Mouse (Mus musculus) heart, embryonic 15.5 days (tissue): Measurements from ENCODE around the gene Gm5741. TPM values are rescaled to one million over a fixed set of nuclear protein-coding genes. Genes with fewer than 3 reads are reported as not detected.

Source experiments
- ATAC-seq: fragments of 200-750 bp; cut with Nextera tagmentation; replicated peaks from 2 replicates; pipeline ENCODE4 v1.8.0; 2017; ENCODE audit warnings: low read depth, moderate TSS enrichment; ENCODE audit not compliant: insufficient number of reproducible peaks, insufficient read depth, low FRiP score
- H3K27ac ChIP-seq: fragments of 300-500 bp; sonication (generic); 2 replicates; pipeline ENCODE4 v1.5.1; 2015; ENCODE audit warnings: mild to moderate bottlenecking, inconsistent platforms
- H3K27me3 ChIP-seq: fragments of 300-500 bp; sonication (generic); 2 replicates; pipeline ENCODE4 v1.6.1; 2015; ENCODE audit warnings: inconsistent platforms
- H3K36me3 ChIP-seq: fragments of 300-500 bp; sonication (generic); 2 replicates; pipeline ENCODE4 v1.6.1; 2015; ENCODE audit warnings: mild to moderate bottlenecking, inconsistent platforms
- H3K4me1 ChIP-seq: fragments of 300-500 bp; sonication (generic); replicated peaks from 2 replicates; pipeline ENCODE4 v1.6.1; 2015; ENCODE audit warnings: inconsistent platforms
- H3K4me2 ChIP-seq: fragments of 300-500 bp; sonication (generic); 2 replicates; pipeline ENCODE4 v1.6.1; 2015; ENCODE audit warnings: inconsistent platforms, mild to moderate bottlenecking, moderate library complexity
- H3K4me3 ChIP-seq: fragments of 300-500 bp; sonication (generic); 2 replicates; pipeline ENCODE4 v1.5.1; 2015; ENCODE audit warnings: mild to moderate bottlenecking, inconsistent platforms
- H3K9ac ChIP-seq: fragments of 300-500 bp; sonication (generic); 2 replicates; pipeline ENCODE4 v1.6.1; 2015; ENCODE audit warnings: mild to moderate bottlenecking, inconsistent platforms
- H3K9me3 ChIP-seq: fragments of 300-500 bp; sonication (generic); replicated peaks from 2 replicates; pipeline ENCODE4 v1.6.1; 2016; ENCODE audit warnings: inconsistent platforms
- WGBS: fragments of 180-500 bp; shearing (Covaris S2); methylation state at CpG from one replicate; pipeline ENCODE4 v1.1.7; 2015; ENCODE audit warnings: mixed read lengths; 5-methylcytosine and 5-hydroxymethylcytosine counted together
- polyA plus RNA-seq: library from polyadenylated mRNA; unstranded; fragments of >200 nt; fragmentation: Nextera tagmentation; extraction: Ambion mirVana; gene quantifications from 2 replicates; pipeline ENCODE4 v1.2.1, GENCODE M21; 2015

Gene Gm5741
- polyA plus RNA-seq, 1 experiment from 2014 or later: not detected

DNA sequence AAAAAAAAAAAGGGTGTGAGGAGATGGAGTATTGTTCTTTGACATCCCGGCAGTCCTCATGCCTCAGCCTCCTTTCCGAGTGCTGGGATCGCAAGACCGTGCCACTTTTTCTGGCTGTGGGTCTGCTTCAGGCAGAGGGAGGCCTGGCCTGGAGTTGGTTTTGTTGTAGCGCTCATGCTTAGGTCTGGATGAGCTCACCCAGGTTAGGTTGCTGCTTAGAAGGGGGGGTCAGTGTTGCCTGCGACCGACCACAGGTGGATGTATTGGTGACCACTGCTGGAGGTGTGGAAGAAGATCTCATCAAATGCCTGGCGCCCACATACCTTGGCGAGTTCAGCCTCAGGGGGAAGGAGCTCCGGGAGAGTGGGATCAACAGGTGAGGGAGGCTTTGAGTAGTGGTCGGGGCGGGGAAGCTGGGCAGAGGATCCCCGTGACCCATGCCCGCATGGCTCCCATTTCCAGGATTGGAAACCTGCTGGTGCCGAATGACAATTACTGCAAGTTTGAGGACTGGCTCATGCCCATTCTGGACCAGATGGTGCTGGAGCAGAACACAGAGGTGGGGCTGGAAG, 5.3 kb upstream of the Gm5741 start:
- H3K4me1 ChIP-seq: peaks cover 13% of the 10 kb centered on the region
- H3K27ac ChIP-seq: no peak overlapping the region
- no peaks in the 10 kb centered on the region for H3K9me3 ChIP-seq
- 84% methylated on average over 15 of the region's 15 CpGs for WGBS
- H3K4me2 ChIP-seq: no peak overlapping the region
- ATAC-seq: no peak
- H3K27me3 ChIP-seq: no peaks in the 10 kb centered on the region
- no peak overlapping the region for H3K9ac ChIP-seq
- H3K4me3 ChIP-seq: no peak overlapping the region
- H3K36me3 ChIP-seq: peaks cover 31% of the 10 kb centered on the region

- Histone ChIP-seq H3K36me3 (peaks cover 31% of the 10 kb centered on the region), H3K4me2 (peak overlapping the region; percentile 82), H3K4me3 (peak overlapping the region; percentile 83), H3K27ac (peak overlapping the region; percentile 94), H3K4me1 (peaks cover 13% of the 10 kb centered on the region), H3K9me3 (no peaks in the 10 kb centered on the region), H3K9ac (peak overlapping the region; percentile 81), H3K27me3 (no peaks in the 10 kb centered on the region)
- 32% methylated on average over 9 of the region's 9 CpGs for WGBS
- ATAC-seq: no peak
Measured at GRCm38 (mm10) chr8:85072364-85072929, 4.7 kb upstream of the Gm5741 start.

GRCm38 (mm10) chr8:85071514-85072281, 3.9 kb upstream of the Gm5741 start, which contains the start of gene Dhps:
Gene Dhps (plus strand): TSS chr8:85071757.
- peak within 1 kb of the TSS; percentile 81 for H3K9ac ChIP-seq
- peak; percentile 84 for ATAC-seq
- peaks cover 13% of the 10 kb centered on the region for H3K4me1 ChIP-seq
- no peaks in the 10 kb centered on the region for H3K27me3 ChIP-seq
- H3K27ac ChIP-seq: peak within 1 kb of the TSS; percentile 94
- peak within 1 kb of the TSS; percentile 82 for H3K4me2 ChIP-seq
- WGBS: under 1% methylated on average over 68 of the region's 68 CpGs
- H3K36me3 ChIP-seq: peaks cover 29% of the 10 kb centered on the region
- H3K9me3 ChIP-seq: no peaks in the 10 kb centered on the region
- peak within 1 kb of the TSS; percentile 83 for H3K4me3 ChIP-seq

GRCm38 (mm10) chr8:85071041-85071440, 3.3 kb upstream of the Gm5741 start:
- no peak for ATAC-seq

GRCm38 (mm10) chr8:85067155-85067554, 627 bp downstream of the Gm5741 start:
- Histone ChIP-seq H3K4me1 (peaks cover 4% of the 10 kb centered on the region), H3K9me3 (no peaks in the 10 kb centered on the region), H3K9ac (no peak overlapping the region), H3K27me3 (no peaks in the 10 kb centered on the region), H3K36me3 (peaks cover 8% of the 10 kb centered on the region; the same call in 1 of the 2 replicates), H3K4me2 (no peak overlapping the region), H3K4me3 (no peak overlapping the region), H3K27ac (no peak overlapping the region)
- WGBS: 93% methylated on average over 2 of the region's 2 CpGs
- no peak for ATAC-seq

More at GRCm38 (mm10) chr8:85071041-85071440, 3.3 kb upstream of the Gm5741 start:
- H3K4me1 ChIP-seq: peaks cover 13% of the 10 kb centered on the region
- peak overlapping the region; percentile 83 for H3K4me3 ChIP-seq
- H3K4me2 ChIP-seq: peak overlapping the region; percentile 82
- no peaks in the 10 kb centered on the region for H3K27me3 ChIP-seq
- WGBS: 86% methylated on average over 5 of the region's 5 CpGs
- H3K27ac ChIP-seq: peak overlapping the region; percentile 94
- H3K36me3 ChIP-seq: peaks cover 29% of the 10 kb centered on the region
- no peak overlapping the region for H3K9ac ChIP-seq
- no peaks in the 10 kb centered on the region for H3K9me3 ChIP-seq

DNA sequence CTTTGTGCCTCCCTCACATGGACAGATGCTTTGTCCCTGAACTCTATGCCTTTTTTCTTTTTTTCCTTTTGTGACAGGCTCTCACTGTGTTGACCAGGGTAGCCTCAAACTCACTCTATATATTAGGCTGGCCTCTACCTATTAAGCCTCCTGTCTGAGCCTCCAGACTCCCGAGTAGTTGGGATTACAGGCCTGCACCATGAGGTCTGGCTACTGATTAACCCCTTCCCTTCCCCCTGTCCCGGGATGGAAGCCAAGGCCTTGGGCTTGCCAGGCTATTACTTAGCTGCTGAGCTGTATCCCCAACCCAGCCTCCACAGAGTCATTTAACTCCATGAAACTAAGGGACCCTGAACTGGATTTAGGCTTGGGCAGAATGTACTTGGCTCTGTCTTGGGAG, 2.6 kb downstream of the Gm5741 start:
- Histone ChIP-seq H3K4me3 (no peak overlapping the region), H3K4me1 (peaks cover 18% of the 10 kb centered on the region), H3K9ac (no peak overlapping the region), H3K36me3 (peaks cover 8% of the 10 kb centered on the region; the same call in 1 of the 2 replicates), H3K27ac (no peak overlapping the region), H3K9me3 (no peaks in the 10 kb centered on the region), H3K27me3 (no peaks in the 10 kb centered on the region), H3K4me2 (no peak overlapping the region)
- no peak for ATAC-seq
- 56% methylated on average over 2 of the region's 2 CpGs for WGBS

GRCm38 (mm10) chr8:85062603-85063002, 5.2 kb downstream of the Gm5741 start:
- Histone ChIP-seq H3K4me3 (no peak overlapping the region), H3K4me2 (no peak overlapping the region), H3K9me3 (no peaks in the 10 kb centered on the region), H3K4me1 (peaks cover 19% of the 10 kb centered on the region), H3K9ac (no peak overlapping the region), H3K27ac (no peak overlapping the region), H3K36me3 (peaks cover 8% of the 10 kb centered on the region; the same call in 1 of the 2 replicates), H3K27me3 (no peaks in the 10 kb centered on the region)
- WGBS: 87% methylated on average over 4 of the region's 4 CpGs
- ATAC-seq: no peak

GRCm38 (mm10) chr8:85059879-85060616, 7.7 kb downstream of the Gm5741 start, which contains the start of gene Fbxw9:
Gene Fbxw9 (plus strand): TSS chr8:85060055.
- H3K9me3 ChIP-seq: no peaks in the 10 kb centered on the region
- H3K9ac ChIP-seq: peak within 1 kb of the TSS; percentile 73
- peaks cover 15% of the 10 kb centered on the region for H3K36me3 ChIP-seq
- H3K27ac ChIP-seq: no peak within 1 kb of the TSS
- peak; percentile 86 for ATAC-seq
- no peaks in the 10 kb centered on the region for H3K27me3 ChIP-seq
- H3K4me3 ChIP-seq: peak within 1 kb of the TSS; percentile 83
- H3K4me2 ChIP-seq: peak within 1 kb of the TSS; percentile 96
- under 1% methylated on average over 53 of the region's 53 CpGs for WGBS
- H3K4me1 ChIP-seq: peaks cover 19% of the 10 kb centered on the region

DNA sequence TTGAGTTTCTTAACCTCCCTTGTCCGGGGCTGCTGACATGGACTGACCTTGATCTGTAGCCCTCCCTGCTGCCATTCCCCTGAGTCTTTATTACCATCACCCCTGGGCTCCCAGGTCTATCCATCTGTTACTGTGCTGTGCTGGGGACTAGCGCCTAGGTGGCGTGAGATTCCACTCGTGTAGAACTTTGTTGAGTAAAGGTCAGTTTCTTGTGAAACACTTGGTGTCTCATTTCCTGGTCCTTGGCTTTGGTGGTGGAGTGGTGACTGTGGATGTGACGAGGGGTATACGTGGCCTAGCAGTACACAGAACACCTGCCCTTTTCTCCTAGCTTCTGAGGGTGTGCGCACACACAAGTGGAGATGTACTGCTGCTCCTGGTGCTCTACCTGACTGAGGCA, 10.4 kb downstream of the Gm5741 start:
- H3K4me2 ChIP-seq: no peak overlapping the region
- H3K9ac ChIP-seq: no peak overlapping the region
- H3K9me3 ChIP-seq: no peaks in the 10 kb centered on the region
- no peak overlapping the region for H3K4me3 ChIP-seq
- no peak for ATAC-seq
- H3K27me3 ChIP-seq: no peaks in the 10 kb centered on the region
- H3K36me3 ChIP-seq: peaks cover 42% of the 10 kb centered on the region
- peaks cover 19% of the 10 kb centered on the region for H3K4me1 ChIP-seq
- WGBS: 74% methylated on average over 7 of the region's 7 CpGs
- H3K27ac ChIP-seq: no peak overlapping the region

DNA sequence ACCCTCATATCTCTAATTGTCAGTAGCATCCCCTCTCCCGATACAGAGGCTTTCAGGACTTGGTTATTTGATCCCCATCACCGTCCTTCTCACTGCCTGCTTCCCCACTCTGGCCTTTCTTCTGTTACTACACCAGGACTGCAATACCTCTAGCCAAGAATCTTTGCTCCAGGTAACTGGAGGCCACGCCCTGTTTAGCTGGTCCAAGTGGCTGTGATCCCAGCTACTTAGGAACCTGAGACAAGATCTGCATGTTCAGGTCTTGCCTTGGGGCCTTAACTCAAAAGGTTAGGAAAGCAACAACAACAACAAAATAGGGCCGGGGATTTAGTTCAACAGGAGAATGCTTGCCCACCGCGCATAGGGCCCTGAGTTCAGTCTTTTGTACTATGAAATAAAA, 24.2 kb downstream of the Gm5741 start:
- Histone ChIP-seq H3K4me3 (no peak overlapping the region), H3K9ac (no peak overlapping the region), H3K27me3 (no peaks in the 10 kb centered on the region), H3K9me3 (no peaks in the 10 kb centered on the region), H3K4me1 (peaks cover 10% of the 10 kb centered on the region), H3K36me3 (peaks cover 73% of the 10 kb centered on the region), H3K27ac (no peak overlapping the region), H3K4me2 (no peak overlapping the region)
- no peak for ATAC-seq
- 90% methylated on average over 6 of the region's 6 CpGs for WGBS
